Comparison of ENCODE assay signal across 8 mouse cellular contexts in genomic region chr15:82911001-82911964, GRCm38 (mm10).
A peak's percentile ranks its signal among the peaks of the same experiment; 100 is the strongest.
DNase-seq lines count a peak whose midpoint lies in the region; ATAC-seq and TF ChIP-seq lines count a peak whose summit lies in the region.

No protein-coding gene starts in this region.

- H3K36me3 ChIP-seq in heart, embryonic 12.5 days: no peaks in the 10 kb centered on the region
- H3K36me3 ChIP-seq in ES-E14 (ENCODE audit: control insufficient read depth, insufficient read depth, low read length, poor library complexity, severe bottlenecking): no peaks in the 10 kb centered on the region
- no peaks in the 10 kb centered on the region for H3K36me3 ChIP-seq in forebrain, embryonic 15.5 days
- no peaks in the 10 kb centered on the region for H3K36me3 ChIP-seq in liver, postnatal 0 days (replicated peaks; ENCODE audit: insufficient read depth, low read length)

- H3K9ac ChIP-seq in heart, embryonic 12.5 days: peak overlapping the region; percentile 62
- H3K9ac ChIP-seq in ES-E14 (ENCODE audit: insufficient read depth, low read depth, low read length, poor library complexity, severe bottlenecking): peak overlapping the region; percentile 14; the same call in 1 of the 2 replicates
- H3K9ac ChIP-seq in forebrain, embryonic 15.5 days (replicated peaks): peak overlapping the region; percentile 65
- H3K9ac ChIP-seq in liver, postnatal 0 days (replicated peaks): 0 out of 2 replicates have a peak overlapping the region, but pooled peaks have one; percentile 12

- H3K27me3 ChIP-seq in heart, embryonic 12.5 days (replicated peaks): peaks cover 60% of the 10 kb centered on the region
- H3K27me3 ChIP-seq in forebrain, embryonic 15.5 days: no peaks in the 10 kb centered on the region
- H3K27me3 ChIP-seq in liver, postnatal 0 days (ENCODE audit: insufficient read depth, low read length): peaks cover 22% of the 10 kb centered on the region

- 20% methylated on average over 40 of the region's 44 CpGs for WGBS in heart, embryonic 12.5 days
- WGBS in forebrain, embryonic 15.5 days: 8% methylated on average over 43 of the region's 44 CpGs
- 24% methylated on average over 44 of the region's 44 CpGs for WGBS in liver, postnatal 0 days (ENCODE audit: insufficient replicate concordance)

- H3K4me2 ChIP-seq in heart, embryonic 12.5 days: peak overlapping the region; percentile 78
- peak overlapping the region; percentile 93 for H3K4me2 ChIP-seq in forebrain, embryonic 15.5 days (replicated peaks)
- peak overlapping the region; percentile 30; the same call in 1 of the 2 replicates for H3K4me2 ChIP-seq in liver, postnatal 0 days (ENCODE audit: low read depth, low read length)

- intact Hi-C loops in heart, postnatal 10 days (cut with DNase I): no loop called here

- peaks cover 32% of the 10 kb centered on the region for H3K4me1 ChIP-seq in heart, embryonic 12.5 days (replicated peaks)
- peaks cover 0 to 21% of the 10 kb centered on the region in 2 experiments; a peak in 2 of 4 replicates for H3K4me1 ChIP-seq in ES-E14 (ENCODE audit: control insufficient read depth in 2 of 2, insufficient read depth in 2 of 2, low read length in 2 of 2, poor library complexity in 1 of 2)
- peaks cover 60% of the 10 kb centered on the region for H3K4me1 ChIP-seq in forebrain, embryonic 15.5 days
- no peaks in the 10 kb centered on the region; the same call in 1 of the 2 replicates for H3K4me1 ChIP-seq in liver, postnatal 0 days (ENCODE audit: insufficient read depth)

- no peaks in the 10 kb centered on the region for H3K9me3 ChIP-seq in heart, embryonic 12.5 days (replicated peaks)
- no peaks in the 10 kb centered on the region for H3K9me3 ChIP-seq in ES-E14 (ENCODE audit: control insufficient read depth, insufficient read depth, low read depth, low read length)
- no peaks in the 10 kb centered on the region for H3K9me3 ChIP-seq in forebrain, embryonic 15.5 days
- no peaks in the 10 kb centered on the region for H3K9me3 ChIP-seq in liver, postnatal 0 days (ENCODE audit: low read length)

- TF ChIP-seq EP300 in liver, postnatal 0 days (IDR thresholded peaks at IDR 0.05; ENCODE audit: low read depth): no peak

- no peak for TF ChIP-seq CTCF in liver, postnatal 0 days (IDR thresholded peaks at IDR 0.05; ENCODE audit: low read depth)

- ATAC-seq in heart, embryonic 12.5 days (ENCODE audit: insufficient number of reproducible peaks, low FRiP score): no peak
- peak; percentile 63 for ATAC-seq in forebrain, embryonic 15.5 days (replicated peaks)
- no peak for ATAC-seq in liver, postnatal 0 days
- no peak for ATAC-seq in megakaryocyte-erythroid progenitor cell, adult 5-6 weeks (replicated peaks; ENCODE audit: low FRiP score, low TSS enrichment, poor library complexity, severe bottlenecking)

- peak overlapping the region; percentile 39 for H3K4me3 ChIP-seq in heart, embryonic 12.5 days
- H3K4me3 ChIP-seq in ES-E14 (ENCODE audit: insufficient read depth in 1 of 2, low read depth in 1 of 2, low read length in 2 of 2, poor library complexity in 1 of 2, severe bottlenecking in 1 of 2): peak overlapping the region; percentile 31 to 60; a peak in 3 of 4 replicates
- peak overlapping the region; percentile 43 for H3K4me3 ChIP-seq in forebrain, embryonic 15.5 days
- H3K4me3 ChIP-seq in liver, postnatal 0 days (ENCODE audit: low read depth, low read length): 0 out of 2 replicates have a peak overlapping the region, but pooled peaks have one; percentile 10

- DNase-seq in heart, postnatal 10 days: no peak
- DNase-seq in ES-E14 (ENCODE audit: low read depth, low spot score): no peak
- DNase-seq in liver, postnatal 0 days: no peak
- DNase-seq in right cerebral cortex, postnatal 25 days: no peak
- no peak for DNase-seq in cerebellum, adult 18-20 months

- in situ Hi-C loops in ES-E14 (cut with MboI; ENCODE audit: low sequenced_read_pairs in 2 of 2, unreplicated experiment in 2 of 2): no loop called here

- no peak overlapping the region for H3K27ac ChIP-seq in heart, embryonic 12.5 days (ENCODE audit: poor library complexity, severe bottlenecking)
- H3K27ac ChIP-seq in ES-E14 (ENCODE audit: insufficient read depth, low read depth, low read length, poor library complexity, severe bottlenecking): no peak overlapping the region
- peak overlapping the region; percentile 75 for H3K27ac ChIP-seq in forebrain, embryonic 15.5 days (replicated peaks)
- H3K27ac ChIP-seq in liver, postnatal 0 days (ENCODE audit: low read depth): no peak overlapping the region

TF ChIP-seq in ES-E14, 5 proteins besides CTCF, POLR2A, EP300 and RAD21:
- TF ChIP-seq HCFC1 (IDR thresholded peaks at IDR 0.05; ENCODE audit: borderline replicate concordance, insufficient read depth, low read length) (no peak), CHD2 (IDR thresholded peaks at IDR 0.05; ENCODE audit: low read depth, low read length) (no peak), ZC3H11A (IDR thresholded peaks at IDR 0.05; ENCODE audit: borderline replicate concordance, low read depth, low read length) (no peak), ZNF384 (IDR thresholded peaks at IDR 0.05; ENCODE audit: low read depth, low read length) (no peak), MAFK (IDR thresholded peaks at IDR 0.05; ENCODE audit: insufficient read depth, low read depth, low read length) (no peak)

Comparison
In these comparisons a context has a peak if more than half of its experiments do, and no peak if none do; other contexts are left out.
1. H3K4me2 ChIP-seq: peak in every context shown above with its lines; median percentile 93 in forebrain, embryonic 15.5 days; 78 in heart, embryonic 12.5 days; 30 in liver, postnatal 0 days.
2. H3K9ac ChIP-seq: peak in every context shown above with its lines; median percentile 65 in forebrain, embryonic 15.5 days; 62 in heart, embryonic 12.5 days; 14 in ES-E14; 12 in liver, postnatal 0 days.